Mouse (Mus musculus): ENCODE data around the gene Eipr1. TPM values are rescaled to one million over a fixed set of nuclear protein-coding genes. Genes with fewer than 3 reads are reported as not detected.

Gene Eipr1
- polyA plus RNA-seq, 1 experiment: 4.5 TPM

GRCm38 (mm10) chr12:28829502-28829901 is 77.9 kb downstream of the Eipr1 start:
- TF ChIP-seq TAL1 (IDR thresholded peaks at IDR 0.05; ENCODE audit: low read length): no peak
- TF ChIP-seq GATA1 (IDR thresholded peaks at IDR 0.05; ENCODE audit: low read length): no peak
- H3K27me3 ChIP-seq (ENCODE audit: control insufficient read depth): no peaks in the 10 kb centered on the region
- H3K4me3 ChIP-seq (replicated peaks): no peak overlapping the region
- peaks cover 8% of the 10 kb centered on the region for H3K4me1 ChIP-seq (ENCODE audit: control insufficient read depth)
- peaks cover 31% of the 10 kb centered on the region for H3K36me3 ChIP-seq (ENCODE audit: control insufficient read depth)
- no peaks in the 10 kb centered on the region for H3K9me3 ChIP-seq (ENCODE audit: control insufficient read depth, low read length)

- Histone ChIP-seq H3K4me3 (replicated peaks) (no peak overlapping the region), H3K27me3 (ENCODE audit: control insufficient read depth) (no peaks in the 10 kb centered on the region), H3K36me3 (ENCODE audit: control insufficient read depth) (peaks cover 31% of the 10 kb centered on the region), H3K9me3 (ENCODE audit: control insufficient read depth, low read length) (no peaks in the 10 kb centered on the region), H3K4me1 (ENCODE audit: control insufficient read depth) (peaks cover 5% of the 10 kb centered on the region)
- TF ChIP-seq TAL1 (IDR thresholded peaks at IDR 0.05; ENCODE audit: low read length) (no peak), GATA1 (IDR thresholded peaks at IDR 0.05; ENCODE audit: low read length) (no peak)
Measured at GRCm38 (mm10) chr12:28830471-28830870, 78.9 kb downstream of the Eipr1 start.

GRCm38 (mm10) chr12:28831066-28831733 is 79.6 kb downstream of the Eipr1 start:
- Histone ChIP-seq H3K27me3 (ENCODE audit: control insufficient read depth) (no peaks in the 10 kb centered on the region), H3K4me3 (replicated peaks) (no peak overlapping the region), H3K36me3 (ENCODE audit: control insufficient read depth) (peaks cover 31% of the 10 kb centered on the region), H3K4me1 (ENCODE audit: control insufficient read depth) (peaks cover 5% of the 10 kb centered on the region), H3K9me3 (ENCODE audit: control insufficient read depth, low read length) (no peaks in the 10 kb centered on the region)
- no peak for TF ChIP-seq TAL1 (IDR thresholded peaks at IDR 0.05; ENCODE audit: low read length)
- no peak for TF ChIP-seq GATA1 (IDR thresholded peaks at IDR 0.05; ENCODE audit: low read length)

DNA sequence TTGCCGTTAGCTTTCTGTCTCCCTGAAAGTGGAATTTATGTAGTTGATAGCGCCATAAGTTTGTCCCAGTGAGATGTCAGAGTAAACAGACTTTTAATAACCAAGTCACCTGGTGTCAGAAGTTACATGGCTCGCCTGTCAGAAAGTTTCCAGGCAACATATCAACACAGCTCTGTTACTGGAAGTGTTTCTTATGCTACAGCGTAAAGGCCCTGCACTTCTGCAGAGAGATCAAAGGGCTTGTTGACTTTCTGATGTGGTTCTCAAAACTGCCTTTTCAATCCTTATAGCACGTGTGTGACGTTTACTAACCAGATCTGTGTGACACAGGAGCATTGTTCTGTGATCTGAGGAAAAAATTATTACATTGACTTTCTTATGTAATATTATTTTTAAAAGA is 82.7 kb downstream of the Eipr1 start:
- Histone ChIP-seq H3K27me3 (ENCODE audit: control insufficient read depth) (no peaks in the 10 kb centered on the region), H3K9me3 (ENCODE audit: control insufficient read depth, low read length) (no peaks in the 10 kb centered on the region), H3K4me1 (ENCODE audit: control insufficient read depth) (peaks cover 11% of the 10 kb centered on the region), H3K4me3 (replicated peaks) (no peak overlapping the region), H3K36me3 (ENCODE audit: control insufficient read depth) (peaks cover 22% of the 10 kb centered on the region)
- TF ChIP-seq GATA1 (IDR thresholded peaks at IDR 0.05; ENCODE audit: low read length) (no peak), TAL1 (IDR thresholded peaks at IDR 0.05; ENCODE audit: low read length) (no peak)

- Histone ChIP-seq H3K36me3 (ENCODE audit: control insufficient read depth) (peaks cover 8% of the 10 kb centered on the region), H3K4me1 (ENCODE audit: control insufficient read depth) (peaks cover 6% of the 10 kb centered on the region), H3K27me3 (ENCODE audit: control insufficient read depth) (no peaks in the 10 kb centered on the region), H3K4me3 (replicated peaks) (no peak overlapping the region), H3K9me3 (ENCODE audit: control insufficient read depth, low read length) (no peaks in the 10 kb centered on the region)
- TF ChIP-seq TAL1 (IDR thresholded peaks at IDR 0.05; ENCODE audit: low read length) (no peak), GATA1 (IDR thresholded peaks at IDR 0.05; ENCODE audit: low read length) (no peak)
Measured at GRCm38 (mm10) chr12:28835683-28836082, 84.1 kb downstream of the Eipr1 start.

- H3K4me1 ChIP-seq (ENCODE audit: control insufficient read depth): peaks cover 7% of the 10 kb centered on the region
- no peaks in the 10 kb centered on the region for H3K36me3 ChIP-seq (ENCODE audit: control insufficient read depth)
- TF ChIP-seq GATA1 (IDR thresholded peaks at IDR 0.05; ENCODE audit: low read length) (no peak), TAL1 (IDR thresholded peaks at IDR 0.05; ENCODE audit: low read length) (no peak)
Measured at GRCm38 (mm10) chr12:28838268-28838667, 86.7 kb downstream of the Eipr1 start.

GRCm38 (mm10) chr12:28838971-28839370 is 87.4 kb downstream of the Eipr1 start:
- H3K36me3 ChIP-seq (ENCODE audit: control insufficient read depth): no peaks in the 10 kb centered on the region
- H3K9me3 ChIP-seq (ENCODE audit: control insufficient read depth, low read length): no peaks in the 10 kb centered on the region
- no peak for TF ChIP-seq TAL1 (IDR thresholded peaks at IDR 0.05; ENCODE audit: low read length)
- TF ChIP-seq GATA1 (IDR thresholded peaks at IDR 0.05; ENCODE audit: low read length): no peak
- H3K27me3 ChIP-seq (ENCODE audit: control insufficient read depth): no peaks in the 10 kb centered on the region
- no peak overlapping the region for H3K4me3 ChIP-seq (replicated peaks)
- peaks cover 7% of the 10 kb centered on the region for H3K4me1 ChIP-seq (ENCODE audit: control insufficient read depth)

More at GRCm38 (mm10) chr12:28838268-28838667, 86.7 kb downstream of the Eipr1 start:
- no peaks in the 10 kb centered on the region for H3K9me3 ChIP-seq (ENCODE audit: control insufficient read depth, low read length)
- no peak overlapping the region for H3K4me3 ChIP-seq (replicated peaks)
- no peaks in the 10 kb centered on the region for H3K27me3 ChIP-seq (ENCODE audit: control insufficient read depth)

DNA sequence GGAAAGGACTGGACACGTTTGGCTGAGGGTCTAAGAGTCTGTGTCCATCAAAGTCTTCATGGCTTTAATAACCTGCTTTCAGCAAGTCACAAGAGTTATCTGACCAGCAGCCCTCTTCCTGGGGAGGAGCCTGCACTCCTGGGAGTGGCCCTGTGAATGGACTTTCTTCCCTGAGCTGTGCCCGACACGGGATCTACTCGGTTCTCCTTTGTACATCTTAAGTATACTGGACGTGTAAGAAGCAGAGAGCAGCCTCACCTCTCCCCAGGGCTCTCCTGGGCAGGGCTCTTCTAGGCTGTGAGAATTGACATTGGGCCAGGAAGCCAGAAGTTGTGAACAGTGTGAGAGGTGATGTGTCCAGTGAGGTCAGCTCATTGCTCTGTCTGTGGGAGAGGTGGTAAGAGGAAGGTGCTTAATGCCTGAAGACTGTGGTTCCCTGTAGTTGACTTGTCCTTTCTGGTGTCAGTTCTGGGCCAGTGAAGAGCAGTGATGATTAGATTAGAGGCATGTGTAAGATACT is 89.6 kb downstream of the Eipr1 start:
- H3K9me3 ChIP-seq (ENCODE audit: control insufficient read depth, low read length): no peaks in the 10 kb centered on the region
- H3K27me3 ChIP-seq (ENCODE audit: control insufficient read depth): no peaks in the 10 kb centered on the region
- H3K4me3 ChIP-seq (replicated peaks): no peak overlapping the region
- TF ChIP-seq TAL1 (IDR thresholded peaks at IDR 0.05; ENCODE audit: low read length): no peak
- no peak for TF ChIP-seq GATA1 (IDR thresholded peaks at IDR 0.05; ENCODE audit: low read length)
- no peaks in the 10 kb centered on the region for H3K36me3 ChIP-seq (ENCODE audit: control insufficient read depth)
- H3K4me1 ChIP-seq (ENCODE audit: control insufficient read depth): peaks cover 7% of the 10 kb centered on the region

GRCm38 (mm10) chr12:28845811-28846210 is 94.2 kb downstream of the Eipr1 start:
- Histone ChIP-seq H3K36me3 (ENCODE audit: control insufficient read depth) (peaks cover 15% of the 10 kb centered on the region), H3K4me3 (replicated peaks) (no peak overlapping the region), H3K27me3 (ENCODE audit: control insufficient read depth) (no peaks in the 10 kb centered on the region), H3K9me3 (ENCODE audit: control insufficient read depth, low read length) (no peaks in the 10 kb centered on the region), H3K4me1 (ENCODE audit: control insufficient read depth) (0 out of 2 replicates have a peak, but pooled peaks cover 1% of the 10 kb centered on the region)
- TF ChIP-seq GATA1 (IDR thresholded peaks at IDR 0.05; ENCODE audit: low read length): no peak
- no peak for TF ChIP-seq TAL1 (IDR thresholded peaks at IDR 0.05; ENCODE audit: low read length)
